Mouse (Mus musculus): Measurements from ENCODE around the gene Matn4.

DNA sequence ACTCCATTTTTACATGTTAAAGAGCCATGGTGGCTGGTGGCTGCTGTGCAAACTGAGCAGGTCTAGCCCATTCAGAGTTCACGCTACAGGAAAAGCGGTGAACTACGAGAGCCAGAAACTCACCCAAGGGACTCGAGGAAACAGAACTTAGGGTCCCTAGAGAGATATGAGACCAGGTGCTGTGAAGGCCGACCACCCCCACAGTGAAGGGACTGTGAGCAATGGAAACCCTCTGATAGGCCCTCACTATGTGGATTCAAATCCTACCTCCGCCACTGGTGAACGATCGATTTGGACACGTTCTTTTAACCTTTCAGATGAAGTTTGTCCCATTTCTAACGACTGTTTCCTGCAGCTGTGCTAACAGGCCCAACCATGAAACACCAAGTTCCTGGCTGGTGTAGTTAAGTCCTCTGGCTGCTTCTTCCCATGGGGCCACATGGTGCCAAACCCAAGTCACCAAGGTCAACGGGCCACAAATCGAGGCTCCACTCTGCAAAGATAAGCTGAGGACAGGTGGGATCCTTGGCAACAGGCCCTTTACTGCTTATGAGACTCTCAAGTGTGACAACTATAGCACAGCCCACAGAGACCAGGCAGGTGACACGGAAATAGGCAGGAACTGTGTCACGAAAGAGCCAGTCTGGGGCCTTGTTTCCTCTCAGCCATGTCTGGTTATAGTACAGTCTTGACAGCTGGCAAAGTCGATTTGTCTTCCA, 17.9 kb upstream of the Matn4 start:
- TF ChIP-seq GATA1 (IDR thresholded peaks at IDR 0.05; ENCODE audit: low read length): no peak
- TF ChIP-seq TAL1 (IDR thresholded peaks at IDR 0.05; ENCODE audit: low read length): no peak

Data from erythroblast, embryonic 14.5 days (primary cell).